Mouse (Mus musculus): ENCODE data around the gene Phlda3.

The Phlda3 gene

DNA sequence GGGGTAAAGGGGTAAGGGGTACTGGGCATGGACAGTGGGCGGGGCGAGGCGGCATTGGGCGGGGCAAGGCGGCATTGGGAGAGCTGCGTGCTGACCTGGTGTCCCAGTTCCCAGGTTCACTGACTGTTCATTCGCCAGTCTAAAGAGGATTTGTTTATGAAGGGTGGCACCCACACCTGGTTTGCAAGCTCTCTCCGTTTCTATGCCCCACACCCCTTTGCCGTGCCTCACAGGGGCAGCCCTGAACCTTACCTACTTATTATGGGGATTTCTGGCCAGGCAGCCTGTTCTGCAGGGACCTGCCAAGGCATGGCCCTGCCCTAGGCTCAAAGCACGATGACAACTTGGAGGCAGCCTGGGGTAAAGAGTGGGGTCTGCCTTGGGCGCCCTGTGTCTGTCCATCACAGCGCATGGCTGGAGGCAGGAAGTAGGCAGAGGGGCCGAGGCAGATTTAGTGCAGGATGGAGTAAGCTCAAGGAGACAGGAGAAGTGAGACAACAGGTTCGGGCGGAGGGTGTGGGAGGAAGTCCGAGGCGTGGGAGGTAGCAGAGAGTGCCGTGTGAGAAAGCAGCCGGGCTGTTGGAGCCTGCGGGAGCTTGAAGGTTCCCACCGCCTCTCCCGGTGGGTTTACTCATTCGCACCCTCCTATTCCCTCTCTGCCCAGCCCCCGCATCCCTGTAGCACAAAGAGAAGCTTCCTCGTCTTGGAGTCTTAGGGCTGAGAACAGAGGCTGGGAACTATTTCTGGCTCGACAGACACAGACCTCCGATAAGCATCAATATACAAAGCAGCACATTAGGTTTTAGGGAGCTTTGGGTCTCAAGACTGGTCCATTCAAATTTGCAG lies 27.7 kb downstream of the Phlda3 start:
- DNase-seq (ENCODE audit: low spot score) = peak; percentile 78

DNA sequence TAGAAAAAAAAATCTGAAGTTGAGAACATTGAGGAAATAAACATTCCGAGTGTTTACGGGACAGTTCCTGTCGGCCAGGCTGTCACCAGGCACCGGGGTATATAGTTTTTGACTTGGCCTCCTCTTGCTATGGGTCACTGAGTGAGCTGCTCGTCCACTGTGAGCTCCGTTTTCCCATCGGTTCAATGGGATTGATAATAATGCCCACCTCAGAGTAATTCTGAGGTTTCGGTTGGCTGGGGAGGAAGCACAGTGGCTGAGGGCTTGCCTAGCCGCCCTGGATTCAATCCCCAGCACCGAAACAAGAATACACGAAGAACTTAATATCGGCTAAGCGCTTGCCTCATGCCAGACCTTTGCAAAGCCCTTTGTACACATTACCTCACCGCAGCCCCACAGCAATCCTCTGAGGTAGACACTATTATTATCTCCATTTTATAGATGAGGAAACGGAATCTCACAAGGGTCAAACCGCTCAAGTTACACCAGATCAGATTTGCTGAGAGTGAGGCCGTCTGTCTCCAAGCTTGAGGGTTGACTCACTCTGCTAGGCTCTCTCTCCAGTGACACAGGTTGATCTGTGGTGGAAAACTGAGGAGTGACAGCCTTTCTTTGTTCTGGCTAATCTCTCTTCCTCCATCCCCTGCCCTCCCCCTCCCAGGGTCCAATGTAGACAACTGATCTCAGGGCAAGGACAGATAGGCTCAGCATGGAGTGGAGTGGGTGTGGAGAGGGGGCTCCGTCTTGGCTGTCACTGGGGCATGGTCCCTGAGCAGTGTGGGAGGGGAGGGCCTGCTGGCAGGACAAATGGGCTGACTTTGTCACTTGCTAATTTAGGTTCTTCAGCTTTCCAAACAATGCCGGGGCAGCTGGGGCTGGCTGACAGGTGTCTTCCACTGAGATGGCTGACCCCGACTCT lies 28.6 kb downstream of the Phlda3 start:
- DNase-seq (ENCODE audit: low spot score) = no peak

- no peak for DNase-seq (ENCODE audit: low spot score)
Measured at GRCm38 (mm10) chr1:135798492-135798891, 32.6 kb downstream of the Phlda3 start.

- no peak for DNase-seq (ENCODE audit: low spot score)
Measured at GRCm38 (mm10) chr1:135799109-135799627, 33.2 kb downstream of the Phlda3 start.

- peak; percentile 48 for DNase-seq (ENCODE audit: low spot score)
Measured at GRCm38 (mm10) chr1:135800192-135800950, 34.5 kb downstream of the Phlda3 start.

DNA sequence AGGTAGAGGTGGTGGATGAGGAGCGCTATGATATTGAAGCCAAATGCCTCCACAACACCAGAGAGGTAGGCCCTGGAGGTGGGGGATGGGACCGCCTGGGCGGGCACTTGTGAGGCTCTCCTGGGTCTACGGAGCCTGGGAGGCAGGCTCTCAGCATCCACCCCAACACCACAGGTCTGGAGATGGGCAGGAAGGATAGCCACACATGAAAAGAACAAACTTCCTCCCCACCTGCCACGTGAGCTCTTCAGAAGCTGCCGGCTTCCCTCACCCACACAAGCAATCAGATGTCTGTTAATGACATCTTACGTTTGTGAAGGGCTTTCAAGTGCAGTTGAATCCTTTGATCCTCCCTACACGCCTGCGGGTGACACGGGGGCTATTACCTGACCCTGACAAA lies 41.6 kb downstream of the Phlda3 start:
- DNase-seq (ENCODE audit: low spot score) = no peak

DNA sequence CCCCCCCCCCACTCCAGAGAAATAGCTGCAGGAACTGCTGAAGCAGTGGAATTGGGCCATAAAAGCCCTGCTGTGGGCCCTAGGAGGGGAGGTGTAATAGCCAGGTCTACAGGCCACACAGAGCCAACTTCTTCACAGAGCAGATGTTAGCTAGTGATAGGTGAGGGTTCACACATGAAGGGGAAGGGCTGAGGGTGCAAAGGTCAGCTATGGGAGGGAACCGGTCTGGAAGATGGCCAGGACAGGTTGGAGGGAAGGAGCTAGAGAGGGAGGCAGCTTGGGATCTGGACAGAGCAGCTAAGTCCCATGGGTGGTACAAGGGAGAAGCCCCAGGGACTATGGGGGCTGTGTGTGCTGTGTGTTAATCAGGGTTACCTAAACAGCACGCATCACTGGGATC lies 44.3 kb downstream of the Phlda3 start:
- no peak for DNase-seq (ENCODE audit: low spot score)

DNA sequence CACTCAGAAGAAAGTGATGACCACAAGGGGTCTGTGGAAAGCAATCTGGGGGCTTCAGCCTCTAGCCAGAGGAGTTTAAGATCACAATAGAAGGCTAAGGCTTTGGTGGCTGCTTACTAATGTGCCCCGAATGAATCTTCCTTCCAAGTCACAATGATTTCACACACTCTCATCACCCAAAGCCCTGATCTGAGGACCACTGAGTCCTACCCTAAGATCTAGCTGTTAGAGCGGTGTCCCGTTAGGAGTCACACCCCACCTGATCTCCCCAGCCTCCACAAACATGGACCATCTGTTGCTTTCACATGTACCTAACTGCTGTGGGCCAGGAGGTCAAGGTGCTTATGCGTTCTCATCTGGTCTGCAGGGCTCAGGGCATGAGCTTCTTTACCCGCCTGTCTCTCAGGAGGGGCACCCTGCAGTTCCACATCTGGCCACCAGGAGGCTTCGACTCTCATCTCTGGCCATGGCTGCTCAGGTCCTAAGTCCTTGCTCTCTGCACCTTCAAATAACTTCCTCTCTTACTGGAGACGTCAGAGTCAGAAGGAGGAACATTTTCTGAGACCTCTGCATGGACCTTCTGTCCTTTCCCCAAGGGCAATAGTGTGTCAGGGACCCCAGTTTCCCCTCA lies 45.2 kb downstream of the Phlda3 start:
- DNase-seq (ENCODE audit: low spot score) = peak; percentile 76

DNA sequence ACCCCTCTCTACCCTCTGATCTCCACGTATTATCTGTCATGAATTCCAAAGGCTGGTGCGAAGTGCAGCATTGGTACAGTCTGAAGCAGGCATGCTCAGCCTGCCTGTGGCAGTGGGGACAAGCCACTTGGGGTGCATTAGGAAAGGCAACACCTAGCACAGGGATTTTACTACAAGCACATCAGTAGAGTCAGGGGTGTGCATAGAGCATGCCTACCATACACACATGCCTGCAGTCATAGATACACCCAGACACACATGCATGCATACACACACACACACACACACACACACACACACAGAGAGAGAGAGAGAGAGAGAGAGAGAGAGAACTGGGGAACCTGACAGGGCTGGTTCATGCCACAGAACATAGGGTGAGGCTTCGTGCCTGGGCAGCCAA lies 46.3 kb downstream of the Phlda3 start:
- DNase-seq (ENCODE audit: low spot score) = no peak

DNA sequence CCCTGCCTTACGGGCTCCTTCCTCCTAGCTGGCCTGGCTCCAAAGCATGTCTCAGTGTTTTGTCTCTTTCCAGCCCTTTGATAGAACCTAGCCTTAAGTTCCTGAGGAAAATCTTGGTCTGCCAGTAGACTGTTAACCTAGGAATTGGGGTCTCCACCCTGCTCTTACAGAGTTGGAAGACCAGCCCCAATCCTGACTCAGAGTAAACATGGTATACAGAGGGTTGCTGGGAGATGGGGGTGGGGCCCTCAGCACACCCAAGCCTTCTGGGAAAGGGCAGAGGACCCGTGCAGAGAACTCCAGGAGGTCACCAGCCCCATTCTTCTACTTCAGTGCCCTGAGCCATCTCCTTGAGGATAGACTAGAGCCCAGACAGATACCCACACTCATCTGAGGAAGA lies 46.7 kb downstream of the Phlda3 start:
- DNase-seq (ENCODE audit: low spot score) = no peak

DNA sequence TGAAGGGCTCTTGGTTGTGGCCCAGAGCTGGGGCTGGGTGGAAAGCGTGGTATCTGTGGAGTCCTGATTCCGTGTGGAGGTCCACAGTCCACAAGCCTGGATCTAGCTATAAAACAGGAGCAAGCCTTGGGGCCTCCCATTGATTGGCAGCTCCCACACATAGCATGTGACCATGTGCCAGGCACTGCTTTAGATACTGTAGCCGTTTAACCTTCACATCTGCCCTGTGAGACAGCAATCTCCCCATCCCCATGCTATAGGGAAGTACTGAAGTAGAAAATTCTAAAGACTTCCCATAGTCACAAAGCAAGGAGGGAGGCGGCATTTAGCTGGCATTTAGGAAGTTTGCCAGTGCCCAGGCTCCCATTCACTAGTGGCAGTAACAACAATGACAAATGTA lies 47.2 kb downstream of the Phlda3 start:
- no peak for DNase-seq (ENCODE audit: low spot score)

DNA sequence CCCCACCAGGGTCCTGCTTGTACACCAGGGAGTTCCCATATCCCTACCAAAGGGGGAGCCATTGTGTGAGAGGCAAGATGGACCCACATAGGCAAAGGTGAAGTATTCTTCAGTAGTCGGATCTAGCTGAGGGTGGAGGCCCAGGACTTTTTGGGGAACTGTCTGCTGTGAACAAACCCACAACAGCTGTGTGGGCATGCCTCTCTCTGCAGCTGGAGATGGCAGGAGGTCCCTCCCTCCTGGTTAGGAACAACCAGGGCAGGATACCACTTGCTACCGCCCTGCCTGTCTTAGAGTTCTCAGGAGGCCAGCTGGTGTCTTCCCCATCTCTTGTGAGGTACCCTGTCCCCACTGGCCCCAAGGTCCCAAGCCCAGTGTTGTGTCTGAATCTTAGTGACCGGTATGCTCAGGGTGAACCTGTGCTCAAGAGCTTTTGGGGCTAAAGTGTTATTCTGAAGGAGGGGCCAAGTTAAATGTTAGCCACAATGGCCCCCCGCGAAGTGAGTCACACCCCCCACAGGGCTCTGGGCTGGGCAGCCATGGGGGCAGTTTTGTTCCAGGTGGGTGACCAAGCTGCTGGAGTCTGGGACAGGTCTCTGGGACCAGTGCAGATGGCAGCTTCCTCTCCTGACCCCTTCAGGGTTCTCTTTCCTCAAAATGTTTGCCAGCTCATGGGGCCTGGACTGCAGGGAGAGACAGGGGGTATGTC lies 47.9 kb downstream of the Phlda3 start:
- no peak for DNase-seq (ENCODE audit: low spot score)

DNA sequence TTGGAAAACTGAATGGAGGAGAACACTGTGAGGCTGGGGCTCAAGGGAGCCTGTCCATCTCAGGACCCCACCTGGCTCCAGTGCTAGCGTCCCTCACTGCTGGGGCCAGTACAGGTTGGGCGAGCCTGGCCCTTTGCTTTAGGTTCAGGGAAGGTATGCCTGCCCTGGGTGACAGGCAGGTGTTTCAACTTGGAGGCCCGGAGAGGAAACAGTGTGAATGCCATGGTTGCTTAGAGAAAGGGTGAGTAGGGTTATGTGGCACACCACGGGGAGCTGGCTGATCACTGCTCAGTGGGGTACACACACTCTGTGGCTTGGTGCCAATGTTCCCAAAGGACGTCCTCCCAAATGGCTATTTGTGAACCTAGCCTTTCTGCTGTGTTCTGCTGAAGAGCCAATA lies 48.6 kb downstream of the Phlda3 start:
- DNase-seq (ENCODE audit: low spot score) = no peak

GRCm38 (mm10) chr1:135817595-135817994 lies 51.7 kb downstream of the Phlda3 start:
- DNase-seq (ENCODE audit: low spot score) = no peak

GRCm38 (mm10) chr1:135818481-135819086 lies 52.7 kb downstream of the Phlda3 start, which contains the start of gene Lad1:
Lad1 (plus strand) TSS chr1:135818598.
- DNase-seq (ENCODE audit: low spot score) = peak; percentile 37
